Mouse (Mus musculus) left cerebral cortex, postnatal 36 days (tissue): ENCODE measurements around the gene Camkk2. TPM values are rescaled to one million over a fixed set of nuclear protein-coding genes. Genes with fewer than 3 reads are reported as not detected.
A peak's percentile ranks its signal among the peaks of the same experiment; 100 is the strongest.

ENCODE experiments used
- DNase-seq, 2 experiments: peaks; one replicate each; pipeline ENCODE4 v3.0.0; 2021 to 2022; ENCODE audit warnings: low spot score in 2 of 2, mixed read lengths in 1 of 2
- intact Hi-C: fragments of 180-260 bp; cut with DNase I; formaldehyde crosslinking; loops from one replicate; pipeline ENCODE4 v1.15.1; 2025
- total RNA-seq, 2 experiments: library from RNA; stranded (reverse); gene quantifications; 2 replicates each; pipeline ENCODE4 v1.2.3; 2021

Camkk2 gene
- total RNA-seq, 2 experiments from 2014 or later, result 243 to 273 TPM

GRCm38 (mm10) chr5:122707276-122708181, 71.7 kb downstream of the Camkk2 start, which contains the start of gene P2rx4:
TSS of gene P2rx4 (plus strand) at chr5:122707544.
- peak; percentile 86 to 87 for DNase-seq
- intact Hi-C loops, result loop anchor here (5.0 kb wide), 1 partner anchor 55 kb away; no protein-coding TSS in a partner anchor

DNA sequence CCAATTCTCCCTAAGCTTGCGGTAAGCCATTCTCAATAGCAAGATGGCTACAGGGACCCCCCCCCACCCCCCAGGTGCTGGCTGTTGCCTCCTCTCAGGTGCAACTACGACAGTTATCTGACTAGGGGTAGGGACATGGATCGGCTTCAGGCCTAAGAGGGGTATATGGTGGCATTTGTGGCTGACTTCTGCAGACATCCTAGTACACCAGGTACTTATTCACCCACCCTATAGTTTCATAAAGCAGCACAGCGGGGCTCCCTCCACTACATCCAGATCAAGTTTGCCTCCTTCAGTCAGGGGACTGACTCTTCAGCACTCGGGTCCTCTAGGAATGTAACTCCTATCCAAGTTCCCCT, 72.3 kb downstream of the Camkk2 start:
- intact Hi-C loops, result loop anchor here (5.0 kb wide), 1 partner anchor 55 kb away; no protein-coding TSS in a partner anchor
- DNase-seq, result no peak

GRCm38 (mm10) chr5:122705174-122705573, 74.0 kb downstream of the Camkk2 start:
- DNase-seq, result no peak
- intact Hi-C loops, result loop anchor here (5.0 kb wide), 1 partner anchor 53 kb away; no protein-coding TSS in a partner anchor

- intact Hi-C loops, result no loop called here
Observed at GRCm38 (mm10) chr5:122704571-122704970, 74.6 kb downstream of the Camkk2 start.

GRCm38 (mm10) chr5:122703574-122703973, 75.6 kb downstream of the Camkk2 start:
- intact Hi-C loops, result no loop called here
- no peak for DNase-seq

More at GRCm38 (mm10) chr5:122704571-122704970, 74.6 kb downstream of the Camkk2 start:
- DNase-seq, result no peak

DNA sequence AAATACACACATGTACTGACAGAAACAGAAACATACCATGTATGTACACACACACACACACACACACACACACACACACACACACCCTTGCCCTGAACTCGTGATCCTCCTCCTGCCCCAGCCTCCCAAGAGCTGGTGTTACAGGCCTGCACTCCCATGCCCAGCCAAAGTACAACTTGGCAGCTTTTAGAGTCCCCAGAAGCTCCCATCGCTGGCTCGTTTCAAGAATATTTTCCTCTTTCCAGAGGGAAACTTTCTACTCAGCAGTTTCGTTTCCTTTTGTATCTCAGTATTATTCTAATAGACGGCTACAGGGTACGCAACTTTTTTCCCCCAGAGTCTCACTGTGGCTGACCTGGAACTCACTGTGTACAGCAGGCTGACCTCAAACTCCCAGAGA, 77.1 kb downstream of the Camkk2 start:
- no peak for DNase-seq
- intact Hi-C loops, result no loop called here

- intact Hi-C loops, result no loop called here
- DNase-seq, result no peak
Observed at GRCm38 (mm10) chr5:122700837-122701212, 78.4 kb downstream of the Camkk2 start.

DNA sequence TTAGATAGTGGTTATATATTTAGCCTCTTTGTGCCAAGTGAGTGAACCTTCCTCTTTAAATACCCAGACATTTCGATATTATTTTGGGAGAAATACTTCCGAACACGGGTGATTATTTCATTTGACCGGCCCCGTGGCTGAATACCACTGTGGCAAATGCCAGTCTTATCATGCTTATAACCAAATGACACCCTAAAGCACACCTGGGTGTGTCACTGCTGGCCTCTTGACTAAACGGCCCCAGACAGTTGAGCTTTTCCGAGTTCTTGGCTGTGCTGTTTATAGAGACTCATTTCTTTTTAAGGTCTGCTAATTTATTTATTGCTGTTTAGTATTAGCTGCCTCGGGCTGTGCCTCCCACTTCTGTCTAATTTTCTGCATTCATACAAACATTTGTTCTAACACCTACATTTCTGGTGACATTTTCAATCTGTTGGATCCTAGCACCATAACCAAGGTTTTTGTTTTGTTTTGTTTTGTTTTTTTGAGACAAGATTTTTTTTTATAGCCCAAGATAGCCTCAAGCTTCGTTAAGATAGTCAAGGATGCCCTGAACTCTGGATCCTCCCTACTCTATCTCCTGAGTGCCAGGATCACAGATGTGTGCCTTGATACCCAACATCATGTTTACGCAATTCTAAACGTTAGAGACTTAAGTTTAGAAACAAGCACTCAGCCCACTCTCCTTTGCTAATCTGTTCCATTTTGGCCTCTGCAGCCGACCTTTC, 78.9 kb downstream of the Camkk2 start:
- intact Hi-C loops, result no loop called here
- DNase-seq, result no peak

- DNase-seq, result no peak
- intact Hi-C loops, result no loop called here
Observed at GRCm38 (mm10) chr5:122698701-122699060, 80.5 kb downstream of the Camkk2 start.

- DNase-seq, result no peak
- intact Hi-C loops, result no loop called here
Observed at GRCm38 (mm10) chr5:122698041-122698700, 81.0 kb downstream of the Camkk2 start.

DNA sequence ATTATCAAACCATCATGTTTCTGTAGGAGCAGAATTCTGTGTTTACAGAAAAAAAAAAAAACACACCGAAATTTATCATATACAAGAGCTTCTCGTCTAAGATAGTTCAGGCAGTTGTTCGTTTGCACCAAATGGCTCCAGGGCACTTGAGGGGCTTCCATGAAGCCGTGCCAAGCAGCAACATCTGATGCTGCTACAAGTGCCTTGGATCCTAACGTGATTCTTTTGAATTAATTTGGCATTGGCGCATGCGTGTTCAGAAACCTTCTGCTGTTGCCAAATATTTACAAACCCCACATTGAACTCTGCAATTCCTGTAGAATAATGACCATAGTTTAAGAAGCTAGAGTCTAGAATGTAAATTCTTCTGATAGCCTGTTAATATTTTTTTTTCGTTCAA, 83.7 kb downstream of the Camkk2 start:
- intact Hi-C loops, result no loop called here
- no peak for DNase-seq

GRCm38 (mm10) chr5:122693431-122694207, 85.6 kb downstream of the Camkk2 start:
- DNase-seq, result no peak
- intact Hi-C loops, result no loop called here

- no peak for DNase-seq
Observed at GRCm38 (mm10) chr5:122690486-122690885, 88.7 kb downstream of the Camkk2 start.

GRCm38 (mm10) chr5:122689153-122689552, 90.1 kb downstream of the Camkk2 start:
- intact Hi-C loops, result no loop called here
- DNase-seq, result no peak

More at GRCm38 (mm10) chr5:122690486-122690885, 88.7 kb downstream of the Camkk2 start:
- intact Hi-C loops, result no loop called here

DNA sequence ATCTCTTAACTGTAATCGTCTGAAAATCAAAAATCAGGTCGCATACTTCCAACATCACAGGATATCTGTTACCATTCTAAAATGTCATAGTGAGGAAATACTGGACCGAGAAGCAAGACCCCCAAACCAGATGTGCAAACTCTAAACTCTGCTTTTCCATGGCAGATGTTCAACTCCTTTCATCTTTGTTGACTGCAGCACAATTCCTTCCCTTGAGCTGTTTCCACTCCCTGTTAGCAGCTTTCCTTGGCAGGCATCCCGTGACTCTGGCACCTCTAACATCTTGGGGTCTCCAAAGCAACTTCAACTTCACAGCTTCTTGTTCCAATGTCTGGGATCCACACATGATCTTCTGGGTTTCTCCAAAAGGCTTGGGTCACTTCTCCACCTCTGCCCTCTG, 91.8 kb downstream of the Camkk2 start:
- intact Hi-C loops, result no loop called here
- no peak for DNase-seq

DNA sequence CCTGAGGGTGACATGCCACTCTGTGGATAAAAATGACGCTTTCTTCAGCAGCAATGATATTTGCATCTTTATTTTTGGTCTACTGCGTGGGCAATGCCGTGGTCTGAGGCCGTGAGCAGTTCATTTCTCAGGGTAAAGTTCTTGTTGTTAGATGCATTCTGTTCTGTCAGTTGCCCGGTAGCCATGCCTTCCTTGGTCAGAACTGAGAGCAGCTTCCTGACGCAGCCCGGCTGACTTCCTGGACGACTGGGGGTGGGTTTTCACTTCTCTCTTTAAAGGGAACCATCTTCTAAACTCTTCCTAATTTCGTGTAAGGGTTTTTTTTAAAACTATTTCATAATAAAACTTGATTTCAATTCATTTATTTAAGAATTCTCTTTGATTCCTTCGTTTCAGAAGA, 95.3 kb downstream of the Camkk2 start:
- DNase-seq, result no peak
- intact Hi-C loops, result no loop called here

DNA sequence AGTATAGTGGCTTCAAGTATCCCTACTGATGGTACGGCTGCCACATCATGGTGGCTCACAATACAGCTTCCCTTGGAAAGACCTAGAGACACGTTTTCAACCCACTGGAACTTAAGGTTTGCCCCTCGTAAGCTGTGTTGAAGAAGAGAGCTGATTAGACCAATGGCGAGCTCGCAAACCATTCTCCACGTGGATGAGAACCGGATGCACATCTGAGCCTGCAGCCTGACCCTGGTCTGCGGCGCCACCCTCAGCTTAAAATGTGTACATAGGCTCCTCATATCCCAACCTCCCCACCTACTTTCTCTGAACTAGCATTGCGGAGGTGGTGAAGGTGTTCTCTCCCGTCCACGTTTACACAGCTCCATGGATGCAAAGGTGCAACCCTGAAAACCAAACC, 97.9 kb downstream of the Camkk2 start:
- DNase-seq, result no peak
- intact Hi-C loops, result no loop called here
